Mouse (Mus musculus) C2C12 (cell line): Measurements from ENCODE around the gene Gper1. TPM values are rescaled to one million over a fixed set of nuclear protein-coding genes. Genes with fewer than 3 reads are reported as not detected.

Source experiments
- H3K27me3 ChIP-seq: one replicate; pipeline ENCODE4 v1.6.1; 2011; ENCODE audit not compliant: control insufficient read depth, insufficient read depth, insufficient read length
- H3K36me3 ChIP-seq: one replicate; pipeline ENCODE4 v1.6.1; 2011; ENCODE audit not compliant: control insufficient read depth, insufficient read depth
- H3K4me3 ChIP-seq: one replicate; pipeline ENCODE4 v1.5.1; 2011; ENCODE audit warnings: mild to moderate bottlenecking, control low read depth; ENCODE audit not compliant: poor library complexity, insufficient read depth, severe bottlenecking
- H3K79me2 ChIP-seq: one replicate; pipeline ENCODE4 v1.6.1; 2011; ENCODE audit not compliant: control insufficient read depth, insufficient read depth
- H3K79me3 ChIP-seq: one replicate; pipeline ENCODE4 v1.6.1; 2011; ENCODE audit warnings: low read depth, control low read depth
- H3ac ChIP-seq: one replicate; pipeline ENCODE3; 2011; ENCODE audit warnings: low read depth; ENCODE audit not compliant: control insufficient read depth, insufficient read length
- CEBPB ChIP-seq: IDR thresholded peaks from one replicate; pipeline ENCODE4 v1.6.1; 2011; ENCODE audit warnings: low read depth, mild to moderate bottlenecking, control low read depth, moderate library complexity
- CTCF ChIP-seq: IDR thresholded peaks from one replicate; pipeline ENCODE4 v1.5.1; 2011; ENCODE audit not compliant: control insufficient read depth, insufficient read depth, insufficient read length
- FOSL1 ChIP-seq: IDR thresholded peaks from one replicate; pipeline ENCODE4 v1.8.0; 2011; ENCODE audit warnings: mild to moderate bottlenecking, low read length; ENCODE audit not compliant: poor library complexity, insufficient read depth, severe bottlenecking
- MAX ChIP-seq: IDR thresholded peaks from one replicate; pipeline ENCODE4 v1.6.1; 2011; ENCODE audit warnings: mild to moderate bottlenecking, control low read depth
- MYOD1 ChIP-seq: IDR thresholded peaks from one replicate; pipeline ENCODE4 v1.6.1; 2011; ENCODE audit warnings: low read depth; ENCODE audit not compliant: control insufficient read depth, insufficient read length
- MYOG ChIP-seq: IDR thresholded peaks from one replicate; pipeline ENCODE4 v1.6.1; 2011; ENCODE audit not compliant: control insufficient read depth, insufficient read length; ENCODE audit errors: extremely low read depth
- USF1 ChIP-seq: IDR thresholded peaks from one replicate; pipeline ENCODE4 v1.6.1; 2011; ENCODE audit warnings: low read depth, mild to moderate bottlenecking, control low read depth, moderate library complexity
- polyA plus RNA-seq: library from polyadenylated mRNA; unstranded; fragments of >200 nt; fragmentation: generic; extraction: Trizol; gene quantifications from one replicate; pipeline ENCODE4 v1.2.1, GENCODE M21; 2012; ENCODE audit warnings: missing spikeins

Gper1 gene
- polyA plus RNA-seq, 1 experiment: 18.8 TPM

DNA sequence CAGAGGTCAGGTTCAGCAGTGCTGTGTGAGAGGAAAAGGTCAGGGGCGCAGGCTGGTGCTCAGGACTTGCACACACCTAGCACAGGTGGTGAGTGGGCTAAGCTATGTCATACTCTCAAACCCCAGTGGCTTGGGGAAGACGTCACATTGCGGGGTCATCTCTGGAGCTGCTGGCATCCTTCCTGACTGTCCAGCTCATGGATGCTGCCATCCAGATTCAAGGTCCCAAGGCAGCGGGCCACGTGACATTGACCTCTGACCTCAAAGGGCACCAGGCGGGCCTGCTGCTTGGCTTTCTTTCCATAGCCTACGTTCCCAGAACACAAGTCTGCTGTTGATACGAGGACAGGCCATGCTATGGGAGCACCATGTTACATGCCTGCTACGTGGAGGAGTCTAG, 4.0 kb downstream of the Gper1 start:
- H3ac ChIP-seq: no peak overlapping the region
- TF ChIP-seq CEBPB (no peak), USF1 (no peak), MYOG (no peak), MAX (no peak), CTCF (no peak), FOSL1 (no peak), MYOD1 (no peak)
- H3K79me3 ChIP-seq: no peaks in the 10 kb centered on the region
- no peak overlapping the region for H3K4me3 ChIP-seq
- H3K27me3 ChIP-seq: no peaks in the 10 kb centered on the region
- H3K79me2 ChIP-seq: peaks cover 17% of the 10 kb centered on the region
- no peaks in the 10 kb centered on the region for H3K36me3 ChIP-seq

DNA sequence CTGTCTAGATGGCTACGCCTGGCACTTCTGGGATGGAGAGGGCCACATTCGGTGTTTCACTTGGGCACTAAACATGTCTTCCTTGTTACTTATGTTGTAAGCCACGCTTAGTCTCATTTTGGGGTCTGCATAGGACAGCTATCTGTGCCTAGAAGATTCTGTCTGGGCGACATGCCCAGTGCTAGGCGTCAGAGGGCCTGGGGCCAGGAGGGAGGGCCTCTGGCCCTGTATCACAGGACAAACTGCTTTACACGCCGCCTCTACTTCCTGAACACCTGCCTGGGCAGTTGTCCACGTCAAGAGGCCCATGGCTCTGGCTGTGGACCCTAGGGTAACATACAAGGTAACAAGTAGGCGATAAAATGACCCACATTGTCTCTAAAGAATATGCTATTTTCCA, 5.0 kb downstream of the Gper1 start:
- Histone ChIP-seq H3ac (no peak overlapping the region), H3K27me3 (no peaks in the 10 kb centered on the region), H3K79me2 (peaks cover 17% of the 10 kb centered on the region), H3K79me3 (no peaks in the 10 kb centered on the region), H3K4me3 (no peak overlapping the region), H3K36me3 (no peaks in the 10 kb centered on the region)
- no peak for TF ChIP-seq FOSL1
- TF ChIP-seq MYOG: no peak
- no peak for TF ChIP-seq CTCF
- no peak for TF ChIP-seq MAX
- TF ChIP-seq USF1: no peak
- no peak for TF ChIP-seq CEBPB

DNA sequence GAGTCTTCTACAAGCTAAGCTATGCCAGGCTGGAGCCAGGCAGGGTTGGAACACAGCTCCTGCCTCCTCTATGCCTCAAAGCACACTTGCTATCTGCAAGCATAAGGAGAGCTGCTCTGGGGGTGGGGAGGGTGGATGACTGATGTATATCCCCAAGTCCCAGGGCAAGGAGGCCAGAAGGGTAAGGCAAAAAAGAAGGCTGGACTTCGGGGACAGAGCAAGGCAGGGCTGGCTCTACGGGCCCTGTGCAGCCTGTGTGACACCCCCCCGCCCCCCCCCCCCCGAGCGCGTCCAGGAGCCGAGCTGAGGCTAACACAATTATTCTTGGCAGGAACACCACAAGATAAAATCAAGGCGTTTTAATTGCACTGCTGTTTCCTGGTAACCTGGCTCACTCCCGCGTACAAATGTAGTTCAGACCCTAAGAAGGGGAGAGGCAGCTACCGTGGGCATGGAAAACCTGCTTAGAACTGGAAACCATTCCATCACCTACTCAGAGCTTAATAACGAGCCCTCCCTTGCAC, 6.9 kb downstream of the Gper1 start:
- TF ChIP-seq CTCF (no peak), USF1 (no peak)
- H3K79me2 ChIP-seq: peaks cover 10% of the 10 kb centered on the region
- H3K27me3 ChIP-seq: no peaks in the 10 kb centered on the region
- H3K79me3 ChIP-seq: no peaks in the 10 kb centered on the region
- H3K4me3 ChIP-seq: no peak overlapping the region
- no peaks in the 10 kb centered on the region for H3K36me3 ChIP-seq
- H3ac ChIP-seq: no peak overlapping the region

DNA sequence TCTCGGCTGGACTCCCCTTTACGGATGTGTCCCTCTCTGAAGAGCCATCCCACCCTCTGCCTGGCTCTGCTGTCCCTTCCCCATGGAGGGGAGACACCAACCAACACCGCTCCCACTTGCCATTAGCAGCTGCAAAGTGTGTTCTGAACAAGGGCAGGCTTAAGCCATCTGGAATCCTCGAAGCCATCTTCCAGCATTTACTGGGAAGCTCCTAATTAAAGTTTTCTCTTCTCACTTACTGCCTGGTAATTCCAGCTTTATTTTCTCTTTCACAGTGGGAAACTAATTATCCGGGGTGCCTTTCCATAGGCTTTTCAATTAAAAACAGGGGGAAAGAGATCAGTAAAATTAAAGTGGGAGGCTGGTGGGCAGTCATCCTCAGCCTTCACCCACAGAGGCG, 9.4 kb downstream of the Gper1 start:
- Histone ChIP-seq H3K36me3 (no peaks in the 10 kb centered on the region), H3K79me2 (peaks cover 1% of the 10 kb centered on the region), H3K27me3 (no peaks in the 10 kb centered on the region), H3ac (no peak overlapping the region), H3K79me3 (no peaks in the 10 kb centered on the region), H3K4me3 (no peak overlapping the region)
- no peak for TF ChIP-seq MYOD1
- no peak for TF ChIP-seq FOSL1
- no peak for TF ChIP-seq CTCF
- no peak for TF ChIP-seq MAX
- TF ChIP-seq CEBPB: no peak
- TF ChIP-seq USF1: no peak
- TF ChIP-seq MYOG: no peak

DNA sequence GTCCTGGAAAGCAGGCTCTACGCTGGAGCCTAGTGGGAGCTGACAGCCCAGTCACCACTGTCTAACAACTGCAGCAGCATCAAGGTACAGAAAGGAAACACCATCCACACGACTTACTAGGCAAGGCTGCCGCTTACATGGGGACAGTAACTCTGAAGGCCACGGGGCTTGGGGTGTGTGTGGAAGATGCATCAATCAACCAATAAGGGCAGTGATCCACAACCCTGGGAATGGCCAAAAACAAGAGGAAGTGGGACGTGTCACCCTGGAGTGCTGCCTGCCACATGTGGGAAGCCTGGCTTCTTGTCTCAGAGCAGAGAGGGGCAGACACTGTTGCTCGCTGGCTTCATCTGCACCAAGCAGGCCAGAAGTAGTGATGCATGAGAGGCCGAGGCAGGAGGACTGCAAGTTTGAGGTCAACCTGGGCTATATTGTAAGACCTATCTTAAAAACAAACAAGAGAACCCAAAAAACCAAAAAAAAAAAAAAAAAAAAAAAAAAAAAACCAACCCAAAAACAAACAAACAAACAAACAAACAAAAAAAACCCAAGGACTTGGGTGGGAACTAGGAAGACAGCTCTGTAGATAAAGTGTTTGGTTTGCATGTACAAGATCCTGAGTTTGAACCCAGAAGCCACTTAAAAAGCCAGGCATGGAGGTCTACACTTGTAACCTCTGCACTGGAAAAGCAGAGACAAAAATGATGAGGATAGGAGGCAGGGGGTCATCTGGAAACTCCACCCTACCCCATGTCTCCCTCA, 10.0 kb downstream of the Gper1 start:
- Histone ChIP-seq H3K4me3 (no peak overlapping the region), H3K79me3 (no peaks in the 10 kb centered on the region), H3K27me3 (no peaks in the 10 kb centered on the region)

DNA sequence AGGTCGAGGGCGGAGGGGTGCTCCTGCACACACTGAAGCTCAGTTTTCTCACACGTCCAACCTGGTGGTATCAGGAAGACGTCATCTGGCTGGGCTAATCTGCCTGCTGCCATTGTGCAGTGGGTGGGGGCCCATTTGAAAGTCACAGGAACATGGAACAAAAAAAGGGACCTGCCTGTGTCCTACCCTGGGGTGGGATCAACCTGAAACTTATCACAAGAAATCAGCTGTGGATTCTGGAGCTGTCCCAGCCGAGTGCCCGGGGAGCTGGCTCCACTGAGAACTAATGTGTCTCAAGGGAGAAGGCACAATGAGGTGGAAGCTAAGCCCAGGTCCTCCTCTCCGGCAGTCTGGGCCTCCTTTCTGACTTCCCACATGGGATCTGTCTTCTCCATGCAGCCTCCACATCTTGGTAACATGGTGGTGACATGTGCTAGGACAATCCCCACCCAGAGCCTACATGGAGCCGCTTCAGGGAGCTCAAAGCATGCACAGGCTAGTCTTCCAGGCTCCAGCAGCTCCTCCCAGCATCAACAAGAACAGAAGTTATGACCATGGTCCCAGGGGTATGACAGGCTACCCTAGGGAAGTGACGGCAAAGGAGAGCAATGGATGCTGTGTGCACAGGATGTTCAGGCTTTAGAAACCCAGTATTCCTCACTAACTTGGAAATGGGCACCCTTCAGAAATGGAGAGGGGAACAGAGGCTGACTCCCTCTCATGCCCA, 11.1 kb downstream of the Gper1 start:
- no peaks in the 10 kb centered on the region for H3K79me3 ChIP-seq

More for the DNA sequence above, 10.0 kb downstream of the Gper1 start:
- TF ChIP-seq USF1 (no peak), CTCF (no peak), MYOG (no peak), FOSL1 (no peak), MYOD1 (no peak), CEBPB (no peak), MAX (no peak)
- no peaks in the 10 kb centered on the region for H3K36me3 ChIP-seq
- no peaks in the 10 kb centered on the region for H3K79me2 ChIP-seq
- no peak overlapping the region for H3ac ChIP-seq

More for the DNA sequence above, 11.1 kb downstream of the Gper1 start:
- H3ac ChIP-seq: no peak overlapping the region
- H3K27me3 ChIP-seq: no peaks in the 10 kb centered on the region
- H3K36me3 ChIP-seq: no peaks in the 10 kb centered on the region
- H3K4me3 ChIP-seq: no peak overlapping the region
- H3K79me2 ChIP-seq: no peaks in the 10 kb centered on the region
- TF ChIP-seq CEBPB (no peak), FOSL1 (no peak), MYOD1 (no peak)
